Mouse (Mus musculus): ENCODE data around the gene Ufsp1. TPM values are rescaled to one million over a fixed set of nuclear protein-coding genes. Genes with fewer than 3 reads are reported as not detected.

Ufsp1 gene
- polyA plus RNA-seq, 1 experiment from 2014 or later, result 8.5 TPM

- ATAC-seq (replicated peaks; ENCODE audit: extremely low read depth, insufficient read depth, low FRiP score), result peak; percentile 79
Observed at GRCm38 (mm10) chr5:137338256-137338655, 43.8 kb downstream of the Ufsp1 start.

GRCm38 (mm10) chr5:137338663-137339289 is 44.3 kb downstream of the Ufsp1 start:
- peak overlapping the region; percentile 74 for H3K9ac ChIP-seq (ENCODE audit: low read length)
- H3K4me2 ChIP-seq (ENCODE audit: low read depth, low read length), result peak overlapping the region; percentile 75
- peaks cover 14% of the 10 kb centered on the region for H3K4me1 ChIP-seq (ENCODE audit: control insufficient read depth, insufficient read depth, low read length)
- no peaks in the 10 kb centered on the region for H3K36me3 ChIP-seq (ENCODE audit: control insufficient read depth, insufficient read depth)
- H3K4me3 ChIP-seq (ENCODE audit: low read length), result peak overlapping the region; percentile 55
- peak; percentile 42 for ATAC-seq (replicated peaks; ENCODE audit: extremely low read depth, insufficient read depth, low FRiP score)
- no peaks in the 10 kb centered on the region for H3K27me3 ChIP-seq (ENCODE audit: control insufficient read depth, insufficient read depth, low read length)
- peak overlapping the region; percentile 91 for H3K27ac ChIP-seq (ENCODE audit: low read length)
- H3K9me3 ChIP-seq (replicated peaks; ENCODE audit: control insufficient read depth, low read length), result 0 out of 2 replicates have a peak, but pooled peaks cover under 1% of the 10 kb centered on the region
- WGBS, result 2% methylated on average over 11 of the region's 11 CpGs

More at GRCm38 (mm10) chr5:137338256-137338655, 43.8 kb downstream of the Ufsp1 start:
- peak overlapping the region; percentile 74 for H3K9ac ChIP-seq (ENCODE audit: low read length)
- no peaks in the 10 kb centered on the region for H3K27me3 ChIP-seq (ENCODE audit: control insufficient read depth, insufficient read depth, low read length)
- no peaks in the 10 kb centered on the region for H3K9me3 ChIP-seq (replicated peaks; ENCODE audit: control insufficient read depth, low read length)
- H3K4me1 ChIP-seq (ENCODE audit: control insufficient read depth, insufficient read depth, low read length), result peaks cover 14% of the 10 kb centered on the region
- no peaks in the 10 kb centered on the region for H3K36me3 ChIP-seq (ENCODE audit: control insufficient read depth, insufficient read depth)
- peak overlapping the region; percentile 91 for H3K27ac ChIP-seq (ENCODE audit: low read length)
- WGBS, result under 1% methylated on average over 19 of the region's 19 CpGs
- peak overlapping the region; percentile 55 for H3K4me3 ChIP-seq (ENCODE audit: low read length)
- H3K4me2 ChIP-seq (ENCODE audit: low read depth, low read length), result peak overlapping the region; percentile 75

- 0 out of 2 replicates have a peak, but pooled peaks cover 3% of the 10 kb centered on the region for H3K9me3 ChIP-seq (replicated peaks; ENCODE audit: control insufficient read depth, low read length)
- H3K4me2 ChIP-seq (ENCODE audit: low read depth, low read length), result peak overlapping the region; percentile 75
- H3K4me1 ChIP-seq (ENCODE audit: control insufficient read depth, insufficient read depth, low read length), result peaks cover 14% of the 10 kb centered on the region
- H3K36me3 ChIP-seq (ENCODE audit: control insufficient read depth, insufficient read depth), result no peaks in the 10 kb centered on the region
- peak overlapping the region; percentile 55 for H3K4me3 ChIP-seq (ENCODE audit: low read length)
- no peaks in the 10 kb centered on the region for H3K27me3 ChIP-seq (ENCODE audit: control insufficient read depth, insufficient read depth, low read length)
- peak overlapping the region; percentile 91 for H3K27ac ChIP-seq (ENCODE audit: low read length)
- WGBS, result 24% methylated on average over 22 of the region's 22 CpGs
- peak overlapping the region; percentile 74 for H3K9ac ChIP-seq (ENCODE audit: low read length)
- peak; percentile 64 for ATAC-seq (replicated peaks; ENCODE audit: extremely low read depth, insufficient read depth, low FRiP score)
Observed at GRCm38 (mm10) chr5:137339290-137339979, 45.0 kb downstream of the Ufsp1 start.

GRCm38 (mm10) chr5:137340222-137340621 is 45.8 kb downstream of the Ufsp1 start:
- H3K9ac ChIP-seq (ENCODE audit: low read length), result no peak overlapping the region
- WGBS, result 74% methylated on average over 6 of the region's 6 CpGs
- H3K4me3 ChIP-seq (ENCODE audit: low read length), result no peak overlapping the region
- H3K4me2 ChIP-seq (ENCODE audit: low read depth, low read length), result no peak overlapping the region
- H3K27ac ChIP-seq (ENCODE audit: low read length), result peak overlapping the region; percentile 91
- H3K9me3 ChIP-seq (replicated peaks; ENCODE audit: control insufficient read depth, low read length), result 0 out of 2 replicates have a peak, but pooled peaks cover 3% of the 10 kb centered on the region
- no peaks in the 10 kb centered on the region for H3K36me3 ChIP-seq (ENCODE audit: control insufficient read depth, insufficient read depth)
- no peak for ATAC-seq (replicated peaks; ENCODE audit: extremely low read depth, insufficient read depth, low FRiP score)
- peaks cover 14% of the 10 kb centered on the region for H3K4me1 ChIP-seq (ENCODE audit: control insufficient read depth, insufficient read depth, low read length)
- no peaks in the 10 kb centered on the region for H3K27me3 ChIP-seq (ENCODE audit: control insufficient read depth, insufficient read depth, low read length)

GRCm38 (mm10) chr5:137342407-137343012 is 48.1 kb downstream of the Ufsp1 start:
- Histone ChIP-seq H3K27me3 (ENCODE audit: control insufficient read depth, insufficient read depth, low read length) (no peaks in the 10 kb centered on the region), H3K9me3 (replicated peaks; ENCODE audit: control insufficient read depth, low read length) (0 out of 2 replicates have a peak, but pooled peaks cover 3% of the 10 kb centered on the region), H3K4me2 (ENCODE audit: low read depth, low read length) (no peak overlapping the region), H3K36me3 (ENCODE audit: control insufficient read depth, insufficient read depth) (no peaks in the 10 kb centered on the region), H3K9ac (ENCODE audit: low read length) (no peak overlapping the region), H3K27ac (ENCODE audit: low read length) (no peak overlapping the region), H3K4me3 (ENCODE audit: low read length) (no peak overlapping the region), H3K4me1 (ENCODE audit: control insufficient read depth, insufficient read depth, low read length) (peaks cover 25% of the 10 kb centered on the region)
- WGBS, result 52% methylated on average over 7 of the region's 7 CpGs
- no peak for ATAC-seq (replicated peaks; ENCODE audit: extremely low read depth, insufficient read depth, low FRiP score)

GRCm38 (mm10) chr5:137343412-137343811 is 49.0 kb downstream of the Ufsp1 start:
- Histone ChIP-seq H3K4me2 (ENCODE audit: low read depth, low read length) (no peak overlapping the region), H3K27ac (ENCODE audit: low read length) (no peak overlapping the region), H3K27me3 (ENCODE audit: control insufficient read depth, insufficient read depth, low read length) (no peaks in the 10 kb centered on the region), H3K4me1 (ENCODE audit: control insufficient read depth, insufficient read depth, low read length) (peaks cover 21% of the 10 kb centered on the region), H3K36me3 (ENCODE audit: control insufficient read depth, insufficient read depth) (no peaks in the 10 kb centered on the region), H3K9me3 (replicated peaks; ENCODE audit: control insufficient read depth, low read length) (0 out of 2 replicates have a peak, but pooled peaks cover 3% of the 10 kb centered on the region), H3K4me3 (ENCODE audit: low read length) (no peak overlapping the region), H3K9ac (ENCODE audit: low read length) (no peak overlapping the region)
- WGBS, result 89% methylated on average over 5 of the region's 5 CpGs
- no peak for ATAC-seq (replicated peaks; ENCODE audit: extremely low read depth, insufficient read depth, low FRiP score)

- Histone ChIP-seq H3K4me3 (ENCODE audit: low read length) (no peak overlapping the region), H3K9ac (ENCODE audit: low read length) (no peak overlapping the region), H3K27me3 (ENCODE audit: control insufficient read depth, insufficient read depth, low read length) (no peaks in the 10 kb centered on the region), H3K36me3 (ENCODE audit: control insufficient read depth, insufficient read depth) (no peaks in the 10 kb centered on the region), H3K4me1 (ENCODE audit: control insufficient read depth, insufficient read depth, low read length) (peaks cover 22% of the 10 kb centered on the region), H3K27ac (ENCODE audit: low read length) (no peak overlapping the region), H3K9me3 (replicated peaks; ENCODE audit: control insufficient read depth, low read length) (0 out of 2 replicates have a peak, but pooled peaks cover 3% of the 10 kb centered on the region), H3K4me2 (ENCODE audit: low read depth, low read length) (no peak overlapping the region)
- ATAC-seq (replicated peaks; ENCODE audit: extremely low read depth, insufficient read depth, low FRiP score), result no peak
Observed at GRCm38 (mm10) chr5:137343869-137344268, 49.4 kb downstream of the Ufsp1 start.
